Mouse (Mus musculus) limb, embryonic 15.5 days (tissue): ENCODE data around the gene Fahd1. TPM values are rescaled to one million over a fixed set of nuclear protein-coding genes. Genes with fewer than 3 reads are reported as not detected.

Experiments
- ATAC-seq: fragments of 200-750 bp; cut with Nextera tagmentation; 2 replicates; pipeline ENCODE4 v1.8.0; 2017; ENCODE audit warnings: low read depth, moderate TSS enrichment; ENCODE audit not compliant: insufficient number of reproducible peaks, low FRiP score, low TSS enrichment
- H3K27ac ChIP-seq: fragments of 300-500 bp; sonication (generic); 2 replicates; pipeline ENCODE4 v1.5.1; 2015; ENCODE audit warnings: moderate library complexity, mild to moderate bottlenecking, inconsistent platforms
- H3K27me3 ChIP-seq: fragments of 300-500 bp; sonication (generic); 2 replicates; pipeline ENCODE4 v1.6.1; 2015; ENCODE audit warnings: inconsistent platforms
- H3K36me3 ChIP-seq: fragments of 300-500 bp; sonication (generic); 2 replicates; pipeline ENCODE4 v1.6.1; 2015; ENCODE audit warnings: inconsistent platforms
- H3K4me1 ChIP-seq: fragments of 300-500 bp; sonication (generic); 2 replicates; pipeline ENCODE4 v1.6.1; 2015; ENCODE audit warnings: inconsistent platforms
- H3K4me2 ChIP-seq: fragments of 300-500 bp; sonication (generic); 2 replicates; pipeline ENCODE4 v1.6.1; 2015; ENCODE audit warnings: mild to moderate bottlenecking, inconsistent platforms
- H3K4me3 ChIP-seq: fragments of 300-500 bp; sonication (generic); 2 replicates; pipeline ENCODE4 v1.5.1; 2015; ENCODE audit warnings: mild to moderate bottlenecking, inconsistent platforms
- H3K9ac ChIP-seq: fragments of 300-500 bp; sonication (generic); 2 replicates; pipeline ENCODE4 v1.6.1; 2015; ENCODE audit warnings: inconsistent platforms
- H3K9me3 ChIP-seq: fragments of 300-500 bp; sonication (generic); 2 replicates; pipeline ENCODE4 v1.6.1; 2016; ENCODE audit warnings: inconsistent platforms
- WGBS: fragments of 180-500 bp; shearing (Covaris S2); methylation state at CpG from one replicate; pipeline ENCODE4 v1.1.7; 2015; 5-methylcytosine and 5-hydroxymethylcytosine counted together
- polyA plus RNA-seq: library from polyadenylated mRNA; unstranded; fragments of >200 nt; fragmentation: Nextera tagmentation; extraction: Ambion mirVana; gene quantifications from 2 replicates; pipeline ENCODE4 v1.2.1, GENCODE M21; 2015

Gene Fahd1
- polyA plus RNA-seq, 1 experiment from 2014 or later, result 19.0 TPM

DNA sequence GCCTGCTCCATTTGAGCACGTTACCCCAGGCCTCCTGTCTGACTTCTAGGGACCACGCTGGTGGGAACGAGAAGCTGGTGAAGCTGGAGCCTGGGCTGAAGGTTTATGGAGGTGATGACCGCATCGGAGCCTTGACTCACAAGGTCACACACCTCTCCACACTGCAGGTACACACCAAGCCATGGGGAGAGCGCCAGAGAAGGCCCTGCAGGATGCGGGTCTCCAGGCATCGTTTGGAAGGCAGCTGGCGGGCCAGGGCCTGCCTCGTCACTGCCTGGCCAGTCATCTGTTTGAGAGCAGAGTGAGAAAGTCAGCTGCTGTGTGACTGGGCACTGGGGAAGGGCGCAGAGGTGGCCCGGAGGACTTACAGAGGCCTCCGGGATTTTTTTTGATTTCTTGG, 6.4 kb upstream of the Fahd1 start:
- H3K4me2 ChIP-seq, result no peak overlapping the region
- ATAC-seq, result no peak
- H3K4me3 ChIP-seq, result no peak overlapping the region
- no peaks in the 10 kb centered on the region for H3K4me1 ChIP-seq
- H3K27me3 ChIP-seq, result peaks cover 2% of the 10 kb centered on the region
- 87% methylated on average over 13 of the region's 13 CpGs for WGBS
- no peak overlapping the region for H3K27ac ChIP-seq
- H3K9ac ChIP-seq, result no peak overlapping the region
- H3K9me3 ChIP-seq, result no peaks in the 10 kb centered on the region
- peaks cover 51% of the 10 kb centered on the region for H3K36me3 ChIP-seq

DNA sequence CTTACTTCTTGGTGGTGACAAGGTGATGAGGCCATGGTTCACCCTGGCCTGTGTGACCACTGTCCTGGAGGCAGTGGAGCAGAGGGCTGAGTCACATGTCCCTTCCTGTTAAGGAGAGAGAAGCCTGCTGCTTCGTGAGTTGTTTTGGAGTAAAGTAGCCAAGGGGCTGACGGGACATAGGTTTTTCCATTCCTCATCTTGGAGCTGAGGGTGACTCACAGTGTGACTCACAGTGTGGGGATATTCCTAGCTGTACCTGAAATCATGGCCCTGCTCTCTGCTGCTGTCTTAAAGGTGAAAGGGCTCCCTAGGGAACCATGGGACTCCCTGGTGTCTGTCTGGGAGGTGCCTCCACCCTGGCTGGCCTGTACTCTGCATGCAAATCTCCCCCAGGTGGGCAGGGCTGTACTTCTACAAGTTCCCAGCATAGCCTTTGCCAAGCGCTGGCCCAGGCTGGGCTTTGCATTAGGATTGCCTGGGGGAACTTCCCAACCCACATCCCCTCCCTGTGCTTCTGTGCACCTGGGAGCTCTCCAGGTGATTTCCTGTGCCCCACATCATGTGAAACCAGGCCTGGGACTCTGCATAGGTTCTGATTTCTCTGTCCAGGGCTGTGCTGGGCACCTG, 5.8 kb upstream of the Fahd1 start:
- Histone ChIP-seq H3K4me1 (peaks cover 6% of the 10 kb centered on the region), H3K27ac (no peak overlapping the region), H3K4me3 (no peak overlapping the region), H3K27me3 (peaks cover 9% of the 10 kb centered on the region), H3K36me3 (peaks cover 45% of the 10 kb centered on the region), H3K4me2 (no peak overlapping the region), H3K9me3 (no peaks in the 10 kb centered on the region), H3K9ac (no peak overlapping the region)
- ATAC-seq, result no peak
- WGBS, result 66% methylated on average over 3 of the region's 3 CpGs

DNA sequence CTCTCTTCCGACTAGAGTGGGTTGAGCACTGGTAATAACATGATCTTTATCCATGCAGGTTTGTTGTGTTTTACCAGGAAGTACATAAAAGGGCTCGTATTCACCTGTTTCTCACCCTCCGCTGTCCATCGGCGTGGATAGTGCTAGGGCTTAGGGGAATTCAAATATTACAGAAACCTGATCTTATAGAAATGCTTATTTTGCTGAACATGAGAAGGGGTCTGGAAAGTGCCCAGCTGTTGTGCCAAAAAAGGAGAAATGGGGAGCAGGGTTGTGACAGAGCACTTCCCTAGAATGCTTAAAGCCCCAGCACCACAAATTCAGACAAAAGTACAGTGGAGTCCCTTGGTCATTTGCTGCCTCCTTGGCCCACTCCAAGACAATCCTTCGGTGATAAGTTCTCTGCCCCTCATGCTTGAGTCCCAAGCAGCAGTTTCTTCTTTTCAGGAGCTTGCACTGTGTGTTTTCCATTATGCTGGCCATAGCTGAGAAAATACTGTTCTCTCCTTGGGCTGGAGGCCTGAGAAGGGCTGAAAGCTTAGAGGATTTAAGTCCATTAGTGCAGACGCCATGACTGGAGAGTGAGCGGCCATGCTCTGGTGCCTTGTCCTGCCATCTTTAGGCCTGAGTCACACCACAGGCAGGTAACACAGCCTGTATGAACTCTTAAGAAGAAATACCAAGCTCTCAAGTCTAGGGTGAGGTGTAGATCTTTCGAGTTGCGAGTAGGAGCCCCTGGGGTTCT, 1.4 kb upstream of the Fahd1 start:
- no peak for ATAC-seq
- Histone ChIP-seq H3K4me1 (peaks cover 18% of the 10 kb centered on the region), H3K9me3 (no peaks in the 10 kb centered on the region), H3K4me3 (peak overlapping the region; percentile 95), H3K9ac (no peak overlapping the region), H3K4me2 (peak overlapping the region; percentile 92), H3K27me3 (peaks cover 10% of the 10 kb centered on the region), H3K27ac (no peak overlapping the region), H3K36me3 (peaks cover 25% of the 10 kb centered on the region)
- 79% methylated on average over 10 of the region's 10 CpGs for WGBS

DNA sequence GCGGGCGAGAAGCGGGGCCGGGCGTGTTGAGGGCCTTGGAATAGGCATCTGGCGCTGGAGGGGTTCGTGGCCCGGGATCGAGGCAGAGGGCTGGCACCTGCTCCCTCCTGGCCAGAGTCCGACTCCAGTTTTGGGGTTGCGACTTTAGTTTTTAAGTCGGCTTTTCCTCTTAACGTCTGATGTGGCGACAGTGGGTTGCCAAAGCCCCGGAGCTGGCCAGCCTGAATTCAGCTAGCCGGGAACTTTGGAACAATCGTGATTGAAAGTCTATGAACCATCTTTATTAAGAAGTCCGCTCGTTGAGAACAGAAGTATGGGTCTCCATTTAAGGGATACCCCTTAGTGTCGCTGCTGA, 586 bp upstream of the Fahd1 start:
- Histone ChIP-seq H3K9me3 (no peaks in the 10 kb centered on the region), H3K4me1 (peaks cover 18% of the 10 kb centered on the region), H3K4me3 (peak overlapping the region; percentile 95), H3K27me3 (peaks cover 10% of the 10 kb centered on the region), H3K9ac (peak overlapping the region; percentile 53), H3K27ac (peak overlapping the region; percentile 30; the same call in 1 of the 2 replicates), H3K4me2 (peak overlapping the region; percentile 92), H3K36me3 (peaks cover 25% of the 10 kb centered on the region)
- ATAC-seq, result no peak
- WGBS, result 1% methylated on average over 20 of the region's 20 CpGs

DNA sequence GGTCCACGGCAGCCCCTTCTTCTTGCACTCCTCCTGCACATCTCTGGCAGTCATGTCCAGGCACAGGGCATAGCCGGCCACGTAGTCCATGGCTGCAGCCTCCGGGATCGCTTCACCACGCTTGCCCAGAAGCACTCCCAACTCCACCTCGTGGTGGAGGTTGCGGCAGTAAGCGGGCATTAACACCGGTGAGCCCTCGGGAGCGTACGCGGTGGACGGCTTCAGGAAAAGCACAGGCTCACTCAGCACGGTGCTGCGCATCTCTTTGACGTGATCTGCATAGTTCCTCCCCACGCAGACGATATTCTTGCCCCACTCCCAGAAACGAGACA, 465 bp downstream of the Fahd1 start:
- Histone ChIP-seq H3K27me3 (peaks cover 15% of the 10 kb centered on the region), H3K27ac (peak overlapping the region; percentile 94), H3K4me2 (peak overlapping the region; percentile 92), H3K36me3 (peaks cover 22% of the 10 kb centered on the region), H3K9ac (peak overlapping the region; percentile 60), H3K9me3 (no peaks in the 10 kb centered on the region), H3K4me1 (peaks cover 18% of the 10 kb centered on the region), H3K4me3 (peak overlapping the region; percentile 95)
- ATAC-seq, result no peak
- under 1% methylated on average over 21 of the region's 21 CpGs for WGBS

DNA sequence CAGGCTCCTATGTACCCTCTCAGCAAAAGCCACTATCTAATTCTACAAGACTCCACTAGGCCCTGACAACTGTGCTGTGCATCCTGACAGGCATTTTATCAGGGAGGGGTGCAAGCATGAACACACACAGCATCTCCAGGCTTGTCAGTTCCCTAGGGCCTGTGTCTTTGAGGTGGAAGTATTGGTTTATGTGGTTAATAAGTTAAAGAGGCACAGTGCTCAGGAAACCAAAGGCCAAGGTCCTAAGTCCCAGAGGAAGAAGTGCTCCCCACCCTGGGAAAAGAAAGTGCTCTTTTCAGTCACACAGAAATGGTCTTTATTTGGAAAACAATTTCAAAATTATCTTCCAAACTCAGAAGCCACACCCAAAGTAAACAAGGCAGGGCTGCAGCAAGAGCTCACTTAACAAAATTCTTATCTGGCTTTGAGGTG, 1.5 kb downstream of the Fahd1 start:
- Histone ChIP-seq H3K9ac (no peak overlapping the region), H3K36me3 (peaks cover 11% of the 10 kb centered on the region), H3K9me3 (no peaks in the 10 kb centered on the region), H3K27ac (no peak overlapping the region), H3K4me3 (peak overlapping the region; percentile 95; the same call in 1 of the 2 replicates), H3K27me3 (peaks cover 23% of the 10 kb centered on the region), H3K4me1 (peaks cover 18% of the 10 kb centered on the region), H3K4me2 (peak overlapping the region; percentile 92; the same call in 1 of the 2 replicates)
- ATAC-seq, result no peak

DNA sequence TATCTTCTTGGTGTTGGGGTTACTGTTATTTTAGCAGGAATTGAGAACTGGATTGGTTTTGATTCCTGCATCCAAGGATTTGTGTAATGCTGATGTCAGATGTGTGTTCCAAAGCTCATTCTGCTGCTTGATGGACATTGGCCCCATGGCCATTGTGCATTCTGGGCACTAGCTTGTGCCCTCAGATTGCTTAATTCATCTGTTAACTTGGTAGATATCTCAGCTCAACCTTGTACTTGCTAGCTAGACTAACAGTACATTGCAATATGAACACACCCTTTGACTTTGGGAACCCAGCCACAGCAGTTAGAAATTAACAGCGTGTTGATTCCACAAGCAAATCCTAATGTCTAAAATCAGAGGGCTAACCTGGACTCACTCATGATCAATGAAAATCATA, 2.8 kb downstream of the Fahd1 start:
- H3K27ac ChIP-seq, result no peak overlapping the region
- H3K27me3 ChIP-seq, result peaks cover 23% of the 10 kb centered on the region
- 86% methylated on average over 1 of the region's 1 CpGs for whole genome bisulfite sequencing
- ATAC-seq, result no peak
- H3K4me1 ChIP-seq, result peaks cover 18% of the 10 kb centered on the region
- no peak overlapping the region for H3K4me2 ChIP-seq
- H3K36me3 ChIP-seq, result no peaks in the 10 kb centered on the region
- no peak overlapping the region for H3K9ac ChIP-seq
- H3K9me3 ChIP-seq, result no peaks in the 10 kb centered on the region
- H3K4me3 ChIP-seq, result no peak overlapping the region

DNA sequence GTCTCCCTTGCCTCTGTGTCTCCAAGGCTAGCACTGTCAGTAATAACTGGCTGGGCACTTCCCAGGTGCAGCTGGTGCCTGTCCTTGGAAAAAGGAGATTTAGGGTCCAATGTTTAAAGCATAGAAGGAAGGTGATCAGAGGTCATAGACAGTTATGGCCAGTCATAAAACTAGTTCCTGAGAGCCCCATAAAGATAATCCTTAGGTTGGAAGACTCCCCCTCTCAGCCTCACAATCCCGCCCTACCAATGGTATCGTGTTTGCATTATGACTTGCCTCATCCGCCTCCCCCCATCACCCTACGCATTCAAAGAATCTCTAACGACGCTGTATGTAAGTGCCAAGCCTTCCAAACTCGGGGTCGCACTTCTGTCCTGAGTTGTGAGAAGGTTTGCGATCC, 5.6 kb downstream of the Fahd1 start:
- Histone ChIP-seq H3K36me3 (no peaks in the 10 kb centered on the region), H3K9ac (no peak overlapping the region), H3K27ac (no peak overlapping the region), H3K9me3 (no peaks in the 10 kb centered on the region), H3K27me3 (peaks cover 23% of the 10 kb centered on the region), H3K4me1 (peaks cover 8% of the 10 kb centered on the region; the same call in 1 of the 2 replicates), H3K4me2 (no peak overlapping the region), H3K4me3 (no peak overlapping the region)
- 27% methylated on average over 9 of the region's 9 CpGs for WGBS
- ATAC-seq, result no peak

DNA sequence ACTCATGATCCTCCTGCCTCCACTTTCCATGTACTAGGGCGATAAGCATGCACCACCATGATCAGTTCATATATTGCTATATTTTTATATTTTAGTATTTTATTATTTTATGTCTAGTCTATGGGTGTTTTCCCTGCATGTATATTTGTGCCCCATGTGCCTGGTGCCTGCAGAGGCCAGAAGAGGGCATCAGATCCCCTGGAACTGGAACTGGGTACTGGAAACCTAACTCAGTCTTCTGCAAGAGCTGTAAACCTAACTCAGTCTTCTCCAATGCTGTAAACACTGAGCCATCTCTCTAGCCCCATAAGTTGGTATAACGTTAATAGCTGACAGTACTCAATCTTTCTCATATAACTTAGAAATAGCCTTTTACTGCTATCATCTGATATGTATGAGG, 7.5 kb downstream of the Fahd1 start:
- Histone ChIP-seq H3K27me3 (peaks cover 23% of the 10 kb centered on the region), H3K4me1 (no peaks in the 10 kb centered on the region), H3K4me3 (no peak overlapping the region), H3K27ac (no peak overlapping the region), H3K9ac (no peak overlapping the region), H3K9me3 (no peaks in the 10 kb centered on the region), H3K4me2 (no peak overlapping the region), H3K36me3 (no peaks in the 10 kb centered on the region)
- ATAC-seq, result no peak
- 56% methylated on average over 2 of the region's 2 CpGs for WGBS

DNA sequence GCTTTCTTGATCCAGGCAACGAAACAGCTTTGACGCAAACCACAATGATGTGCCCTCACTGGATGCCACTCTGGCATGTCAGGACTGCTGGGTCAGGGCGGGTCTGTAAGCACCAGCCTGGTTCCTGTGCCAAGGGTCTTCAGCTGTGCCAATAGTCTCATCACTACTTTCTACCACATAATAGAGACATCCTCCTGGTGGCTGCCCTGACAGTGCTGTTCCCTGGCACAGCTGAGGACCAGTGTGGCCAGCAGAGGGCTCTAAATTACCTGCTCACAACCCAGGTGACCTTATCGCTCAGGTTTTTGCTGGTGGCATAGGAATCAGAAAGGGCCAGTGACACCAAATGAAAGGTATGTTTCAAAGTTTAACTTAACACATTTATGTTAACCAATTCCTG, 9.0 kb downstream of the Fahd1 start:
- Histone ChIP-seq H3K27ac (no peak overlapping the region), H3K4me3 (no peak overlapping the region), H3K36me3 (no peaks in the 10 kb centered on the region), H3K9me3 (no peaks in the 10 kb centered on the region), H3K4me1 (no peaks in the 10 kb centered on the region), H3K27me3 (peaks cover 23% of the 10 kb centered on the region), H3K4me2 (no peak overlapping the region), H3K9ac (no peak overlapping the region)
- ATAC-seq, result no peak
- 50% methylated on average over 4 of the region's 4 CpGs for WGBS

DNA sequence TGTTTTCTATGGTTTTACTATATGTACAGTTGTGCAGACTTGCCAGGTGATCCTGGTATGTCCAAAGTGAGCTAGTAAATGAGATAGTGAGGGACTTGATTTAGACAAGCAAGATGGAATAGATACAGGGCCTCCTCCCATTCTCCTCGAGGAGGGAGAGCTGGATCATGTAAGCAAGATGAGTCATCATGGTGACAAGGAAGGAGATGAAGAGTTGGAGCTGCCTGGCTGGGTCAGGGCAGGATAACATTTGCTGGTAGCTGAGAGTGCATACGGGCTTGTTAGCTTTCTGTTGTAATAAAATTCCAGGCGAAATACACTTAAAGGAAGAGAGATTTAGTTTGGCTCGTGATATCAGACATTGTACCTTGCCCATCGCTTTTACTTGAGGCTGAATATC, 9.8 kb downstream of the Fahd1 start:
- no peak for ATAC-seq
- peak overlapping the region; percentile 43; the same call in 1 of the 2 replicates for H3K27ac ChIP-seq
- no peaks in the 10 kb centered on the region for H3K9me3 ChIP-seq
- H3K36me3 ChIP-seq, result no peaks in the 10 kb centered on the region
- H3K9ac ChIP-seq, result no peak overlapping the region
- H3K4me1 ChIP-seq, result no peaks in the 10 kb centered on the region
- 0 out of 2 replicates have a peak overlapping the region, but pooled peaks have one; percentile 7 for H3K4me2 ChIP-seq
- H3K4me3 ChIP-seq, result no peak overlapping the region; the same call in 1 of the 2 replicates
- peaks cover 22% of the 10 kb centered on the region for H3K27me3 ChIP-seq
- WGBS, result 55% methylated on average over 5 of the region's 5 CpGs

DNA sequence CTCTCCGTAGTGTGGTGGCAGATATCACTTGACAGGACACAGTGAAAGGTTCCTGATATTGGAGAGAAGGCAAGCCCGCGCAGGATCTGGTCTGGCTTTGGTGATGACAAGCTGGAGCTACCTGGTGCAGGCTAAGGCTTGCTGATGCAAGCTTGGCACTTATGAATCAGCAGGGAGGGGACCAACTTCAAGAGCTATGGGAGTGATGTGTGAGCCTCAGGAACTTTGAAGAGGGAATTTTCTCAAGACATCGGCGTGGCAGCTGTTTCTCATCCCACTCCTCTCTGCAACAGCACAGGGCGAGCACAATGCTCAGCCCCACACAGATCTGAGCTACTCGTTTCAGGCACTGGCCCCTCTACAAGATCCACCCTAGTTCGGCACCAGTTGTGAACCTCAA, 10.3 kb downstream of the Fahd1 start, which contains the start of gene Hagh:
Gene Hagh, plus strand, starts transcription at position 302 of the 400 bp plus-strand sequence.
- WGBS, result 60% methylated on average over 8 of the region's 8 CpGs
- Histone ChIP-seq H3K27ac (peak within 1 kb of the TSS; percentile 43), H3K36me3 (no peaks in the 10 kb centered on the region), H3K9ac (no peak within 1 kb of the TSS), H3K9me3 (no peaks in the 10 kb centered on the region), H3K4me2 (0 out of 2 replicates have a peak within 1 kb of the TSS, but pooled peaks have one; percentile 7), H3K4me1 (no peaks in the 10 kb centered on the region), H3K27me3 (peaks cover 18% of the 10 kb centered on the region), H3K4me3 (no peak within 1 kb of the TSS; the same call in 1 of the 2 replicates)
- no peak for ATAC-seq
